Mouse (Mus musculus) T-cell, adult 66 days (primary cell): Measurements from ENCODE around the gene Snrnp70. TPM values are rescaled to one million over a fixed set of nuclear protein-coding genes. Genes with fewer than 3 reads are reported as not detected.

Experiments used
- total RNA-seq, 2 experiments: library from RNA; stranded (reverse); gene quantifications; 3 replicates in 1 of 2; 4 replicates in 1 of 2; pipeline ENCODE4 v1.2.4; 2023

Snrnp70 gene
- total RNA-seq, result 100 to 1,000 TPM; 682 to 709 TPM

DNA sequence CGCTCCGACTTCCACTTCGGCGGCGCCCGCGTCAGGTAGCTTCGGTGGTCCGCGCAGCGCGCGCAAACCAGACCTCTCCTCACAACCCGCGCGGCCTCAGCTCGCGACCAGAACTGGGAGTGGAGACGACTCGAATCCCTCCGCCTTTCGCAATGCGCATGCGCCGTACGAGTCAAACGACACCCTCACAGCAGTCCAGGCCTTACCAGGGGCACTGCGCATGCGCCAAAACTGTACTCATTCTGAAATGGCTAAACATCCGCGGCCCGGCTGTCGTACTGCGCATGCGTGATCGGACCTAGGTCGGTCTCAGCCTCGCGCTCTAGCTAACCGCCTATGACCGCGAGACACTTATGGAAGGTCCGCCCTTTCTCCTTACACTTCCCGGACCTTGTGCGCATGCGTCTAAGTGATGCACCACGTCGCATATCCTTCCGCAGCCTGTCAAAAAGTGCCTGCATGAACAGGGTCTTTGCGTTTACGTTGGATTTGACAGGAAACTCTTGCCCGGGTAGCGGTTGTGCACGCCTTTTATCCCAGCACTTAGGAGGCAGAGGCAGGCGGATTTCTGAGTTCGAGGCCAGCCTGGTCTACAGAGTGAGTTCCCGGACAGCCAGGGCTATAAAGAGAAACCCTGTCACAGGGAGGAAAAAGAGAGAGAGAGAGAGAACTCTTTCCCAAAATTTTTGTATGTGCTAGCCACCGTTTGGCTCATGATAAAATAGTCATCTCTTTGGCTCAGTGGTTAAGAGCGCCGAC, at the start of gene Snrnp70:
Gene Snrnp70 (minus strand): TSS at position 165 of the 759 bp plus-strand sequence.

DNA sequence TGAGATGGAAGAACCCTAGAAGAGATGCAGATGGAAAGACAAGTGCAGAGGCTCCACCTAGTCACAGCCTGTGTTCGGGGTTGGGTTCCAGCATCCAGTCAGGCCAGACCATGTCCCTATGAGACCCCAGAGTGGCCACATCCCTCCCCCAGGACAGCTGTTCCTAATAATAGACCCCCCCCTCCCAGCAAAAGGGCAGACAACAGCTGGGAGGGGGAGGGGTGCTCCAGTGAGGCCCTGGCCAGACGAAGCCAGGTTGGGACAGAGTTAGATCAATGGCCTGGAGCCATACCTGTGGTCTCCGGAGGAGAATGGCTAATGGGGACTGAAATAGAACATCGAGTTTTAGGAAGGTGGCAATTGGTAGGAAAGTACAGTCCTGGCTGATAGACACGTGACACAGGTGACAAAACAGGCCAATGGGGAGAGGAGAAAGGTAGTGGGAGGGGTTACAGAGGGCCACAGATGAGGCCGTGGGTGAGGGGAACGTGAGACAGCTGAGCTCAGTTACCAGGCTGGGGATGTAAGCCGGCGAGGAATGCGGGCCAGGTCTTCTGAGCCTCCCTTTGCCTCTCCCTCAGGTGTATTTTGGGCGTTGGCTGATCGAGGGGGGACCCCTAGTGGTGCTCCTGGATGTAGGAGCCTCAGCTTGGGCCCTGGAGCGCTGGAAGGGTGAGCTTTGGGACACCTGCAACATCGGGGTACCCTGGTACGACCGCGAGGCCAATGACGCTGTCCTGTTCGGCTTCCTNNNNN, 42.2 kb upstream of the Snrnp70 start, which contains the start of gene Ruvbl2:
Gene Ruvbl2 (minus strand): TSS at position 576 of the 756 bp plus-strand sequence.

DNA sequence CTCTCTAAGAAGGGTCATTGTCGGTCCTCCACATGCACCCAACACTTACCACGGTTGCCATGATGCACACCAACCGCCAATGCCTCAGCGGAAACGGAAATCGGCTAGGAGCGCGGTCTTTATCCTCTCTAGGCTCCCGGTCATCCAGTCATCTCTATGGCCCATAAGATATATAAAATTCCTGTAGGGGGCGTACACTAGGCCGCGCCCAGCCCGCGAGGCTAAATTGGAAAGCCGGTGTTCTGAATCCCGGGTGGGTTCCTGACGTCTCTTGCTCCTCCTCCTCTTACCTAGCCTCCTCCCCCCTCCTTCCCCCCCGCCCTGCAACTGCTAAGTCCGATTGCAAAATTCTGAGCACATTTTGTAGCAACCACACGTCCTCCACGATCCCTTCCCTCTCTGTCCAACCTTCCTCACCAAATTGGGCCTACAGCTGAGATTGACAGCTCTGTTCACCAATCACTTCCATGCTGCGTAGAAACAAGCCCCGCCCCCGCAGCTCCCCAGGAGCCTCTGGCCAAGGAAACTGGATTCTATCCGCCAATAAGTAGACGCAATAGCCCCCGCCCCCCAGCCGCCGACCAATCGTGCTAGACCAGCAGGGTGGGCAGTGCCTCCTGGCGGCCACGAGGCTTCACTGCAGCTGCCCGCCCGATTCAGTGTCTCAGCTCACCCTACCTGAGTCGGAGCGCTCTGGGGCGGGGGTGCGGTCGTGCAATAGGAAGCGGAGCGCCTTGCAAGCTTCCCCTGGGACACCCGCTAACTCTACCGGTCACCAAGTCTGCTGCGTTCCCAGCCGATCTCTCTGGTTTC, 38.9 kb upstream of the Snrnp70 start, which contains the start of gene Gys1:
Gene Gys1 (plus strand): TSS at position 642 of the 813 bp plus-strand sequence.

DNA sequence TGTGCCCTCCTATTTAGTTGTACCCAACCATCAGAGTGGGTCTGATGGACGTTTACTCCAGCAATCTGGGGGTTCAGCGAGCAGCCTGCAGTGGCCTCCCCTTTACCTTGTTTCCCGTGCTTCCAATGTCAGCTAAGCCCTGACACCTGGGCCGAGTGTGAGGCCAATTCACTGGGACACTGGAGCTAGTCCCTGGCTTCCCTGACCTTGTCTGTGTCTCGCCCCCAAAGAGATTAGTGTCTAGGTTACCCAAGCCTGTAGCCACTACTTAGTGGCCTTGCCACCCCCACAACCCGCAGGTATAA, 25.0 kb upstream of the Snrnp70 start, which contains the start of gene Lhb:
Gene Lhb (plus strand): TSS at position 206 of the 305 bp plus-strand sequence.

DNA sequence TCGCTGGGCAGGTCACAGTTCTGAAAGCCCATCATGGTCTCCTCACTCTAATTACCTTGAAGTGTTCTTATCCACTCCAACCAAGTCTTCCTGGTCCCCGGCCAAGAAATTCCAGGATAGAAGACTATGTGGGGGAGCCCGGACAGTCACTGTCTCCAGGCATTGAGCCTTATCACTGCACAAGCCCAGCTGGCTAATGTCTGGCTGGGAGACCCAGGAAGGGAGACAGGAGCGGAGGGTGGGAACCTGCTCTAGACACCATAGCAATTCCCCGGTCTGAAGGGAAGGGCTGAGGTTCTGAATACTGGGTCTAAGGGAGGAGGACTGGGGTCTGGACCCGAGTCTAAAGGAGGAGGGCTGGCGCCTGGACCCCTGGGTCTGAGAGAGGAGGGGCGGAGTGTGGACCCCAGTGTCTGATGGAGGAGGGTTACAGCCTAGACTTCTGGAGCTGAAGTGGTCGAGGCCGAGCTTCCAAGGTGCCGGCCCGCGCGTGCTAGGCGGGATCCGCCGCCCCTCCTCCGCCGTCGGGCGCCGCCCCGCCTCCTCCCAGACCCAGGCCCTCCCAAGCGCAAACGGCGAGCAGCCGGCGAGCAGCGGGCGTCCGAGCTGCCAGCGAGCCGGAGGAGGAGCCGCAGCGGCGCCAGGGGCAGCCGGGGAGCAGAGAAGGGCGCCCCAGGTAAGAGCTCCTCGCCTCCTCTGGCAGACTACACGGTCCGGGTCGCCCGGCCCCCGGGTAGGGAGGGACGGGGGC, 17.7 kb upstream of the Snrnp70 start, which contains the start of gene Ntf5:
Gene Ntf5 (plus strand): TSS at position 583 of the 751 bp plus-strand sequence.

DNA sequence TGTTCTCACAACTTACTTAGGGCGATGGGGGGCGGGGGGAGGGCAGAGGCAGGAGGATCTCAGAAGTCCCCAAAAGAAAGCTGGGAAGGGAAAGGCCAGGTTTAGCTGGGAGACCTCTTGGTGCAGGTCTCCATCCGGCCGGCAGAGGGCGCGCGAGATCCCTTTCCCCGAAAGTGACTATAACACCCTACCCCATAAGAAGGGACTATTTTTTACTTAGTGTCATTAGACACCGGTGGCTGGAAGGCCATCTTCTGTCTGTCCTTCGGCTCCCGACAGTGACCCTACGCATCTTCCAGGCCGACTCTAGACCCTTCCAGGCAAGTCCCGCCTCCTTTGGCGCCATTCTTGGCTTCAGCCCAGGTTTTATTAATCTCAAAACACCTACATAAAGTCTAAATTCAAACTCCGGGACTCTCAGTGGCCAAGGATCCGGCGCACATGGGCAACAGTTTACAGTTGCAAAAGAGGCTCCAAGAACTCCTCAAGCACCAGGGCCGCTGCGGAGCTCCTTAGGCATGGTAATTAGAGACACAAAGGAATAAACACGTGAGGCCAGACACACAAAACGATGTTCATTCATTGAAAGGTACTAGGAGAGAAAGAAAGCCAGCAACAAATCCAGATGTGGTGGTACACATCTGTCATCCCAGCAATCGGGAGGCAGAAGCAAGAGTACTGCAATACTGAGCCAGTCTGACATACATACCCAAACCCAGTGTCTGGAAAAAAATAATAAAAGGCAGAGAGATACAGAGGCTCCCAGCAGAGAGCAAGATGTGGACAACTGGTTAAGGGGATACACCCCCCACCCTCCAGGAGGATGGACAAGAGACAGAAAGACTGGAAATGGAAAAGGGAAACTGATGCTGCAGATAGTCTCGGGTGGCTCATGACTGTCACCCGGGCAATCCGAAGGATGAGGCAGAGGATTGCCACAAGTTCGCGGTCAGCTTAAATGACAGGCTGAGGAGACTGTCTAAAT, 9.8 kb upstream of the Snrnp70 start, which contains the start of gene Kcna7:
Gene Kcna7 (plus strand): TSS at position 563 of the 985 bp plus-strand sequence.

DNA sequence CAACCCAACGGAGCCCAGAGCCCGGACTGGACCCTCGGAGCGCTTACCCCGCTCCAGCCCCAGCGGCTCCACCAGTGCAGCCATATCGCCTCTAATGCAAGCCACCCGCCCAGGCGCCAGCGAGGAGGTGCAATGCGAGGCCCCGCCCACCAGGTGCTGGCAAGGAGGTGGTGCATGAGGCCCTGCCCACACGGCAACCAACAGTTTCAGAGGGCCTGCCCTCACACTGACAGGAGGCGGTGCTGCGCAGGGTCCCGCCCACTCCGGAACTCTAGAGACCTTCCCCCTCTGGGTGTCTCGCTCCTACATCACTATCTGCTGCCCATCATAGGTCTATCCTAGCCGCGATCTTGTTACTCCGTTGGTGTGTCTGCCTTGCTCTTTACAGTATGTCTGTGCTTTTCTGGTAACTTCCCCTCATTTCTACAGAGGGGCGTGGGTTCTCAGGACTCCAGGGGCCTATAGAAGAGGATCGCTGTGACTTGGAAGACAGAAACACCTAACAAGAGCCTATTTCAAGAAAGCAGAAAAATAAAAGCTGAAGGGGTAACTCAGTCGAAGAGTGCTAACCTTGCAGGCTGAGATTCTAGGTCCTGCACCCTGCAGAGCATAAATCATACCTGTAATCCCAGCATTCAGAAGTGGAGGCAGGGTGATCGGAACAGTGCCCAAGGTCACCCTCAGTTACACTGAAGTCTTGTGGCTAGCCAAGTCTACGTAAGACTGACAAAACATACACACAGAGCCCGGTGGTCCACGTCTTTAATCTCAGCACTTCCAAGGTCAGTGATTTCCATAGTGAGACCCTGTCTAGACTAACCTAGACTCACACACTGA, 24.8 kb downstream of the Snrnp70 start, which contains the start of gene Lin7b:
Gene Lin7b (minus strand): TSS at position 109 of the 837 bp plus-strand sequence.

DNA sequence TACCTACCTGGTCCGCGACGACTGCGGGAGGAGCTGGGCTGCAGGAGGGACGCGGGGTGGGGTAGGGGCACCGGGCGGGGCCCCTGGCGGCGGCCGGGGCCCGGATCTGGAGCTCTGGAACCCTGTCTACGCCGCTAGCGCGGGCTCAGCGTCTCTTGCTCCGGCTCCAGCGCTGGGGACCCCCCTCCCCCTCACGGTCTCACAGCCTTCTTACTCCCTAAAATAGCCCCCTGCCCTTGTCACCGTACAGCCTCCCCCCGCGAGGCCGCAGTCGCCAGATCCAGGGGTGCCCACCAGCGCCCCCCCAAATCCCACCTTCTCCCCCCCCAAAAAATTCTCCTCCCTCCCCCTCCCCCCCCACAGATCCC, 28.9 kb downstream of the Snrnp70 start, which contains the start of gene Ppfia3:
Gene Ppfia3 (minus strand): TSS at position 368 of the 368 bp plus-strand sequence.

DNA sequence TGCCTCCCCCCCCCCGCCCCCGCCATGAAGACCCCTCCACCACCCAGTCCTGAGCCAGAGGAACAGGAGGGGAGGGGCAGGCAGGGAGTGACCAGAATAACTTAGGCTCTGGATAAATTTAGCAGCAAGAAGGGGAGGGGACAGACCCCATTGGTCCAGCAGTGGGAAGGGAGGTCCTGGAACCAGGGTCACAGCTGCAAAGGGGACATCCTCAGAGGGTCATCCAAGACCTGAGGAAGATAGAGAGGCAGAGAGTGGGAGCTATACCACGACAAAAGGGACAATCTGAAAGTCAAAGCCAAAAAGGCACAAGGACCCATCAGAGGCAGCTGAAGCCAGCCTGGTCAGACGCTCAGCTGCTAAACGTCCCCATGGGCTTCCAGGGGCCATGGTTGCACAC, 60.5 kb downstream of the Snrnp70 start, which contains the start of gene Hrc:
Gene Hrc (plus strand): TSS at position 235 of the 400 bp plus-strand sequence.

DNA sequence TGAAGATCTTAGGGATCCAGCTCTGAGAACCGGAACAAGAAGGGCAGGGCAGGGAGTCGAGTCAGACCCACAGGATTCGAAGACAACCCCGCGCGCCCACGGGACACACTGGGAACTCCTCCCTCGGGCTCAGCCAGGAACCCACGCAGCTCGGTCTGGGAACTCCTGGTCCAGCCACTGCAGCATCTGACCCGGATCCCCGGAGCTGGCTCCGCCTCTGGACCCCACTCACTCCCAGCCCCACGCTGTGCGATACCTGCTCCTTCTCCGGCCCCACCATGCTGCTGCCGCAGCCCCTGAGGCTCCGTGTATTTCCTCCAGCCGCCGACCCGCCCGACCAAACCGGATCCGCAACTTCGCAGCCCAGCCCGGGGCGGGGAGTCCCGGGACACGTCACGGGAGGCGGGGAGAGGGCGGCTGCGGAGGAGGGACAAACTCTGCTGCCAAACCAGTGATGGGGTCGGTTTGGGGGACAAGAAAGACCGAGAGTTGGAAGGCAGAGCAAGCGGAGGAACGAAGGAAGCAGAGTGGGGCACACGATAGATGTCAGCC, 62.0 kb downstream of the Snrnp70 start, which contains the start of gene Trpm4:
Gene Trpm4 (minus strand): TSS at position 350 of the 552 bp plus-strand sequence.

Other genes starting within 250 kb of the Snrnp70 start
- 10 to 100 TPM; 30.3 to 44.8 TPM for gene Pih1d1, start 241.4 kb downstream of the Snrnp70 start, total RNA-seq
- gene Aldh16a1, start 241.2 kb downstream of the Snrnp70 start, total RNA-seq, result 10 to 100 TPM; 55.0 to 58.1 TPM
- gene Slc17a7, start 231.8 kb downstream of the Snrnp70 start, total RNA-seq, result under 1 TPM in 1 of 2 experiments, not detected in 1; 0.30 TPM
- not detected for gene Gfy, start 216.2 kb downstream of the Snrnp70 start, total RNA-seq
- not detected for gene Pth2, start 214.7 kb downstream of the Snrnp70 start, total RNA-seq
- not detected for gene Ccdc155, start 190.8 kb downstream of the Snrnp70 start, total RNA-seq
- 1 to 10 TPM in 1 of 2 experiments, under 1 TPM in 1; 0.83 to 1.0 TPM for gene Dkkl1, start 183.6 kb downstream of the Snrnp70 start, total RNA-seq
- gene Tead2, start 180.0 kb downstream of the Snrnp70 start, total RNA-seq, result not detected
- 100 to 1,000 TPM; 270 to 288 TPM for gene Cd37, start 156.6 kb downstream of the Snrnp70 start, total RNA-seq
- not detected for gene Slc6a16, start 154.7 kb downstream of the Snrnp70 start, total RNA-seq
- not detected for gene Slc6a21, start 118.2 kb downstream of the Snrnp70 start, total RNA-seq
- 10 to 100 TPM; 11.4 to 15.3 TPM for gene Trpm4, start 62.0 kb downstream of the Snrnp70 start, total RNA-seq
- not detected for gene Hrc, start 60.5 kb downstream of the Snrnp70 start, total RNA-seq
- under 1 TPM; 0.15 to 0.50 TPM for gene Ppfia3, start 28.7 kb downstream of the Snrnp70 start, total RNA-seq
- gene Lin7b, start 25.2 kb downstream of the Snrnp70 start, total RNA-seq, result 1 to 10 TPM; 3.0 to 3.6 TPM
- not detected for gene Kcna7, start 9.9 kb upstream of the Snrnp70 start, total RNA-seq
- gene Ntf5, start 18.0 kb upstream of the Snrnp70 start, total RNA-seq, result not detected
- not detected for gene Lhb, start 25.1 kb upstream of the Snrnp70 start, total RNA-seq
- 1 to 10 TPM; 6.5 to 6.8 TPM for gene Gys1, start 39.1 kb upstream of the Snrnp70 start, total RNA-seq
- 10 to 100 TPM; 48.6 to 51.6 TPM for gene Ruvbl2, start 42.4 kb upstream of the Snrnp70 start, total RNA-seq
- gene Ftl1, start 64.1 kb upstream of the Snrnp70 start, total RNA-seq, result 100 to 1,000 TPM; 409 to 413 TPM
- 10 to 100 TPM; 79.4 to 86.6 TPM for gene Bax, start 71.2 kb upstream of the Snrnp70 start, total RNA-seq
- not detected for gene Tulp2, start 86.1 kb upstream of the Snrnp70 start, total RNA-seq
- not detected for gene Gm45808, start 91.1 kb upstream of the Snrnp70 start, total RNA-seq
- under 1 TPM; 0.62 to 0.96 TPM for gene Dhdh, start 93.1 kb upstream of the Snrnp70 start, total RNA-seq
- gene Nucb1, start 114.7 kb upstream of the Snrnp70 start, total RNA-seq, result 100 to 1,000 TPM in 1 of 2 experiments, 10 to 100 TPM in 1; 99.7 to 118 TPM
- 100 to 1,000 TPM; 770 to 887 TPM for gene Ppp1r15a, start 130.5 kb upstream of the Snrnp70 start, total RNA-seq
- 1 to 10 TPM; 1.2 to 1.4 TPM for gene Plekha4, start 130.6 kb upstream of the Snrnp70 start, total RNA-seq
- not detected for gene Hsd17b14, start 159.2 kb upstream of the Snrnp70 start, total RNA-seq
- 10 to 100 TPM; 38.7 to 43.5 TPM for gene Bcat2, start 174.4 kb upstream of the Snrnp70 start, total RNA-seq
- gene Fgf21, start 219.7 kb upstream of the Snrnp70 start, total RNA-seq, result not detected
- not detected for gene Fut1, start 221.5 kb upstream of the Snrnp70 start, total RNA-seq
- not detected for gene Izumo1, start 226.1 kb upstream of the Snrnp70 start, total RNA-seq
- under 1 TPM in 1 of 2 experiments, not detected in 1; 0.38 TPM for gene Rasip1, start 231.7 kb upstream of the Snrnp70 start, total RNA-seq
- gene Mamstr, start 244.2 kb upstream of the Snrnp70 start, total RNA-seq, result not detected